9 mouse cellular contexts compared by ENCODE assay signal in genomic region chr4:106936741-106937140, GRCm38 (mm10). TPM values are rescaled to one million over a fixed set of nuclear protein-coding genes. Genes with fewer than 3 reads are reported as not detected.
DNase-seq lines count a peak whose midpoint lies in the region; ATAC-seq lines count a peak whose summit lies in the region.
"Had no signal": no experiment of that assay in that cellular context is flagged by ENCODE, and none has a peak within 500 bp of the region (broad histone marks: within the 10 kb centered on the region; RNA-seq: fewer than 3 reads in every experiment).

No protein-coding gene starts in this region.

- no peaks in the 10 kb centered on the region for H3K27me3 ChIP-seq in heart, embryonic 13.5 days (replicated peaks)
- H3K27me3 ChIP-seq in hindbrain, embryonic 16.5 days (replicated peaks; ENCODE audit: control insufficient read depth, insufficient read depth, low read length) = no peaks in the 10 kb centered on the region
- H3K27me3 ChIP-seq in midbrain, embryonic 15.5 days (replicated peaks) = no peaks in the 10 kb centered on the region
- H3K27me3 ChIP-seq: embryonic facial prominence, embryonic 15.5 days had no signal

- no peaks in the 10 kb centered on the region for H3K9me3 ChIP-seq in heart, embryonic 13.5 days
- no peaks in the 10 kb centered on the region for H3K9me3 ChIP-seq in hindbrain, embryonic 16.5 days (ENCODE audit: control insufficient read depth, low read length)
- no peaks in the 10 kb centered on the region for H3K9me3 ChIP-seq in midbrain, embryonic 15.5 days
- H3K9me3 ChIP-seq: embryonic facial prominence, embryonic 15.5 days had no signal

- 23% methylated on average over 8 of the region's 8 CpGs for WGBS in heart, embryonic 13.5 days
- 9% methylated on average over 8 of the region's 8 CpGs for WGBS in hindbrain, embryonic 16.5 days
- 6% methylated on average over 8 of the region's 8 CpGs for WGBS in midbrain, embryonic 15.5 days

- no peak overlapping the region for H3K4me3 ChIP-seq in heart, embryonic 13.5 days
- H3K4me3 ChIP-seq in hindbrain, embryonic 16.5 days (ENCODE audit: low read length) = no peak overlapping the region
- no peak overlapping the region for H3K4me3 ChIP-seq in midbrain, embryonic 15.5 days
- H3K4me3 ChIP-seq: embryonic facial prominence, embryonic 15.5 days had no signal

- H3K36me3 ChIP-seq in heart, embryonic 13.5 days = peaks cover 31% of the 10 kb centered on the region
- 0 out of 2 replicates have a peak, but pooled peaks cover 2% of the 10 kb centered on the region for H3K36me3 ChIP-seq in hindbrain, embryonic 16.5 days (ENCODE audit: control insufficient read depth, insufficient read depth, low read length)
- H3K36me3 ChIP-seq in midbrain, embryonic 15.5 days (replicated peaks) = no peaks in the 10 kb centered on the region

- no peak for DNase-seq in heart, adult 8-10 months (ENCODE audit: low spot score)
- DNase-seq in embryo, embryonic 9.5 days (ENCODE audit: extremely low spot score) = peak; percentile 76
- no peak for DNase-seq in right cerebral cortex, postnatal 4 days
- DNase-seq in cerebellum, adult 9-10 months = no peak
- DNase-seq in frontal cortex, postnatal 36 days (ENCODE audit: low spot score in 2 of 2) = no peak

- no peak overlapping the region for H3K4me2 ChIP-seq in heart, embryonic 13.5 days
- no peak overlapping the region for H3K4me2 ChIP-seq in hindbrain, embryonic 16.5 days (ENCODE audit: low read length)
- no peak overlapping the region for H3K4me2 ChIP-seq in midbrain, embryonic 15.5 days
- H3K4me2 ChIP-seq: embryonic facial prominence, embryonic 15.5 days had no signal

- H3K27ac ChIP-seq in heart, embryonic 13.5 days (replicated peaks) = peak overlapping the region; percentile 73
- H3K27ac ChIP-seq in hindbrain, embryonic 16.5 days (ENCODE audit: low read depth, low read length) = peak overlapping the region; percentile 59; the same call in 1 of the 2 replicates
- H3K27ac ChIP-seq in midbrain, embryonic 15.5 days = peak overlapping the region; percentile 59
- H3K27ac ChIP-seq: embryonic facial prominence, embryonic 15.5 days had no signal

- peaks cover 94% of the 10 kb centered on the region for H3K4me1 ChIP-seq in heart, embryonic 13.5 days
- H3K4me1 ChIP-seq in hindbrain, embryonic 16.5 days (ENCODE audit: control insufficient read depth, insufficient read depth, low read depth, low read length) = peaks cover 68% of the 10 kb centered on the region
- H3K4me1 ChIP-seq in midbrain, embryonic 15.5 days = peaks cover 85% of the 10 kb centered on the region

- peak overlapping the region; percentile 75 for H3K9ac ChIP-seq in heart, embryonic 13.5 days
- H3K9ac ChIP-seq in hindbrain, embryonic 16.5 days (ENCODE audit: low read depth, low read length) = peak overlapping the region; percentile 33
- no peak overlapping the region for H3K9ac ChIP-seq in midbrain, embryonic 15.5 days
- H3K9ac ChIP-seq: embryonic facial prominence, embryonic 15.5 days had no signal

- no peak for ATAC-seq in heart, embryonic 13.5 days (ENCODE audit: extremely low read depth, insufficient number of reproducible peaks, low FRiP score, low TSS enrichment)
- no peak for ATAC-seq in hindbrain, embryonic 16.5 days
- ATAC-seq in midbrain, embryonic 15.5 days (replicated peaks) = no peak

RNA-seq across cellular contexts. Expression of gene Ssbp3, which starts 26.2 kb away (rescaled TPM):
- polyA plus RNA-seq in heart, embryonic 13.5 days (2015; fragmentation: Nextera tagmentation; extraction: Ambion mirVana) = 59.8 and 61.9 TPM in 2 replicates
- 10 to 100 TPM; 34.2 to 42.5 (median 36.2) TPM for total RNA-seq in heart, adult 8-10 months (2022)
- 82.9 and 115 TPM in 2 replicates for polyA plus RNA-seq in hindbrain, embryonic 16.5 days (2015; fragmentation: Nextera tagmentation; extraction: Ambion mirVana)
- 175 and 194 TPM in 2 replicates for polyA plus RNA-seq in midbrain, embryonic 15.5 days (2015; fragmentation: Nextera tagmentation; extraction: Ambion mirVana)
